Mouse (Mus musculus) testis, adult 2 months (tissue): Measurements from ENCODE around the gene Fam222b. TPM values are rescaled to one million over a fixed set of nuclear protein-coding genes. Genes with fewer than 3 reads are reported as not detected.

Experiments
- H3K27ac ChIP-seq: fragments of 200-500 bp; 2 replicates; pipeline ENCODE4 v1.5.1; 2012; ENCODE audit warnings: low read depth, low read length; ENCODE audit not compliant: control insufficient read depth, insufficient read depth
- H3K27me3 ChIP-seq: fragments of 200-500 bp; 2 replicates; pipeline ENCODE4 v1.6.1; 2012; ENCODE audit warnings: mild to moderate bottlenecking, low read length, moderate library complexity; ENCODE audit not compliant: control insufficient read depth, insufficient read depth
- H3K36me3 ChIP-seq: fragments of 200-500 bp; 2 replicates; pipeline ENCODE4 v1.6.1; 2012; ENCODE audit warnings: mild to moderate bottlenecking, low read length; ENCODE audit not compliant: control insufficient read depth, insufficient read depth
- H3K4me1 ChIP-seq: fragments of 200-500 bp; 2 replicates; pipeline ENCODE4 v1.6.1; 2012; ENCODE audit warnings: low read length; ENCODE audit not compliant: control insufficient read depth, insufficient read depth
- H3K4me3 ChIP-seq: fragments of 200-500 bp; 2 replicates; pipeline ENCODE4 v1.5.1; 2012; ENCODE audit warnings: low read depth, mild to moderate bottlenecking, low read length, moderate library complexity, mixed read lengths; ENCODE audit not compliant: control insufficient read depth
- CTCF ChIP-seq: fragments of 200-500 bp; IDR thresholded peaks from 2 replicates; pipeline ENCODE4 v1.5.1; 2012; ENCODE audit warnings: low read depth, mild to moderate bottlenecking, inconsistent platforms, low read length, moderate library complexity; ENCODE audit not compliant: control insufficient read depth, insufficient read depth, insufficient replicate concordance
- POLR2A ChIP-seq: fragments of 200-500 bp; IDR thresholded peaks from 2 replicates; pipeline ENCODE4 v1.6.1; 2012; ENCODE audit warnings: low read depth, mild to moderate bottlenecking, inconsistent platforms, low read length, moderate library complexity; ENCODE audit not compliant: control insufficient read depth
- polyA plus RNA-seq: library from polyadenylated mRNA; depleted of rRNA; stranded (reverse); fragments of >200 nt; gene quantifications from 2 replicates; pipeline ENCODE4 v1.2.3, GENCODE M21; 2012

Fam222b gene
- polyA plus RNA-seq, 1 experiment = 11.7 TPM

GRCm38 (mm10) chr11:78095144-78095516 lies 670 bp downstream of the Fam222b start:
- H3K4me3 ChIP-seq = peak overlapping the region; percentile 88
- no peaks in the 10 kb centered on the region for H3K27me3 ChIP-seq
- H3K27ac ChIP-seq = no peak overlapping the region
- TF ChIP-seq CTCF (no peak), POLR2A (no peak)
- H3K36me3 ChIP-seq = no peaks in the 10 kb centered on the region
- peaks cover 3% of the 10 kb centered on the region for H3K4me1 ChIP-seq

DNA sequence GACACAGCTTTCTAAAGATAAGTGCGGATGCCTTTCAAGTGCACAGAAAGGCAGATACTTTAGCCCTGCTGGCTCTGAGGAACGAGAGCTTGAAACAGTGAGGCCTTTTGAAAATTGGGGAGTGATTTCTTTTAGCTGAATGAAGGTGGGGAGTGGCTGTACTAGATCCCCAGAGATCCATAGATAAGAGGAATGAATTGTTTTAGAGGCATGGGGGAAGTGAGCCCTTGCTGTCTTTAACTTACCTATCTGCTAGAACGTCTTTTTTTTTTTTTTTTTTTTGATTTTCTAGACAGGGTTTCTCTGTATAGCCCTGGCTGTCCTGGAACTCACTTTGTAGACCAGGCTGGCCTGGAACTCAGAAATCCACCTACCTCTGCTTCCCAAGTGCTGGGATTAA lies 2.6 kb downstream of the Fam222b start:
- Histone ChIP-seq H3K36me3 (no peaks in the 10 kb centered on the region), H3K4me1 (peaks cover 3% of the 10 kb centered on the region), H3K27ac (no peak overlapping the region), H3K27me3 (no peaks in the 10 kb centered on the region), H3K4me3 (no peak overlapping the region)
- no peak for TF ChIP-seq CTCF
- no peak for TF ChIP-seq POLR2A

DNA sequence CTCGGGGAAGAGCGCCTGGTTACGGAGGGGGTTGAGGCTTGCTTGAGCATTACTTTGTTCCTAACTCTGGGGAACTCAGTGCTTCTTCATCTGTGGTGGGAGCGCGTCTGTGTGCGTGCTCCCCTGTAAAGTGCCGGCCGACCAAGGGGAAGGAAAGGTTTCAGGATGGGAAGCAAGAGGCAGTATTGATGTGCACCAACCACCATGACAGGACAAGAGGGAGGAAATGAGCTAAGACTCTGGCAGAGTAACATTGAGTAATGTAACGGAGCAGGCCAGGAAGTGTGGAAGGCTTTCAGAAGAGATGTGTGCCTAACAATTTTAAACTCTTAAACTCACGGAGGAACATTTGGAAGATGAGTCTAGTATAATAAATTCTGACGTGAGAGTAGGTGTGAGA lies 6.3 kb downstream of the Fam222b start:
- H3K4me1 ChIP-seq = no peaks in the 10 kb centered on the region
- H3K27me3 ChIP-seq = no peaks in the 10 kb centered on the region
- H3K4me3 ChIP-seq = no peak overlapping the region
- H3K36me3 ChIP-seq = no peaks in the 10 kb centered on the region
- no peak for TF ChIP-seq CTCF
- no peak for TF ChIP-seq POLR2A
- no peak overlapping the region for H3K27ac ChIP-seq

DNA sequence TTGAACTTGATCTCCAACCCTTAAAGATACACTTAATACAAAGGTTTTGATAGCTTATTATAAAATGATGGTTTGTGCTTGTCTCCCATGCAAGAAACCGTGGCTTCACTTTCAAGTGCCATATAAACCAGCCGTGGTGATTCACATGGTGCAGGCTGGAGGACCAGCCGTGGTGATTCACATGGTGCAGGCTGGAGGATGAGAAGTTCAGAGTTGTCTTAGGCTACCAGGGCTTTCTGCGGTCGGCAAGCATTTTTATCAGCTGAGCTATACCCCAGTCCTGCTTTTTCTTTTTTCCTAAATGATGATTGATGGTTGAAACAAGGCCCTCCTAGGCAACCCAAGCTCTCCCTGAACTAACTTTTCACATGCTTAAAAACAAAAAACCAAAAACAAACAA lies 7.7 kb downstream of the Fam222b start:
- H3K27ac ChIP-seq = no peak overlapping the region
- no peaks in the 10 kb centered on the region for H3K4me1 ChIP-seq
- TF ChIP-seq CTCF = no peak
- no peak for TF ChIP-seq POLR2A
- no peaks in the 10 kb centered on the region for H3K27me3 ChIP-seq
- H3K4me3 ChIP-seq = no peak overlapping the region
- no peaks in the 10 kb centered on the region for H3K36me3 ChIP-seq

DNA sequence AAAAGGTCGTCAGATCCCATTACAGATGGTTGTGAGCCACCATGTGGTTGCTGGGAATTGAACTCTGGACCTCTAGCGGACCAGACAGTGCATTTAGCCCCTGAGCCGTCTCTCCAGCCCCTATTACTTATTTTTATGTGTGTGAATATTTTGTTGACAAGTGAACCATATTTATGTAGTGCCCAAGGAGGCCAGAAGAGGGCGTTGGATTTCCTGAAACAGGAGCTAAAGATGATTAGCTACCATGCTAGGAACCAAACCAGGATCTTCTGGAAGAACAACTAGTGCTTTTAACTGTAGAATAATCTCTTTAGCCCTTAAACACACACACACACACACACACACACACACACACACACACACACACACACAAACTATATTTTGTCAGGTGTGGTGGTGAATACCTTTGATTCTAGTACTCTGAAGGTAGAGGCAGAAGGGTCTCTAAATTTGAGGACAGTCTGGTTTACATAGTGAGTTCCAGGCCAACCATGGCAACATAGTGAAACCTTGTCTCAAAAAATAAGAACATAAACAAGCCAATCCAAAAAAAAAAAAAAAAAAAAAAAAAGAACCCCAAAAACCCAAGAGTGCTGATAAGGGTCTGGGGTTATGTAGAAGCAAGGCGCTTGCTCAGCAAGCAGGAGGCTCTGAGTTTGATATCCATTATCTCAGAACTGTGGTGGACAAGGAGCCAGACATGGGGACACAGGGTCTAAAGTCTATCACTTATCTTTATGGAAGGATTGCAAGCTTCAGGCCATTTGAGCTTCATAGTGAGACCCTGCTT lies 8.7 kb downstream of the Fam222b start:
- no peaks in the 10 kb centered on the region for H3K36me3 ChIP-seq

DNA sequence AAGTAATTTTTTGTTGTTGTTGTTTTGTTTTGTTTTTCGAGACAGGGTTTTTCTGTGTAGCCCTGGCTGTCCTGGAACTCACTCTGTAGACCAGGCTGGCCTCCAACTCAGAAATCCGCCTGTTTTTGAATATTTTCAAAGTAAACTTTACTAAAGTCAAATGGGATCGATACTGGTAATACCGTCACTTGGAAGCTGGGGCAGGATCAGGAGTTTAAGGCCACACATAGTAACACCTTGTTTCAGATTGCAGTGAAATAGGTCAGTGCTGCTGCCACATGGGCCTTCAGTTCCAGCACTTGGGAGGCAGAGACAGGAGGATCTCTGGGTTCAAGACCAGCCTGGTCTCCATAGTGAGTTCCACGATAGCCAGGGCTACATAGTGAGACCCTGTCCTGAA lies 10.0 kb downstream of the Fam222b start:
- no peaks in the 10 kb centered on the region for H3K36me3 ChIP-seq
- no peaks in the 10 kb centered on the region for H3K4me1 ChIP-seq
- no peak for TF ChIP-seq CTCF
- no peak for TF ChIP-seq POLR2A
- H3K27ac ChIP-seq = no peak overlapping the region
- no peaks in the 10 kb centered on the region for H3K27me3 ChIP-seq
- H3K4me3 ChIP-seq = no peak overlapping the region

More for the DNA sequence above, 8.7 kb downstream of the Fam222b start:
- H3K4me3 ChIP-seq = no peak overlapping the region
- H3K4me1 ChIP-seq = no peaks in the 10 kb centered on the region
- H3K27ac ChIP-seq = no peak overlapping the region
- TF ChIP-seq POLR2A = no peak
- no peaks in the 10 kb centered on the region for H3K27me3 ChIP-seq

- Histone ChIP-seq H3K36me3 (no peaks in the 10 kb centered on the region), H3K4me1 (peaks cover 3% of the 10 kb centered on the region), H3K27me3 (no peaks in the 10 kb centered on the region), H3K4me3 (no peak overlapping the region), H3K27ac (no peak overlapping the region)
- TF ChIP-seq CTCF = no peak
- TF ChIP-seq POLR2A = no peak
Measured at GRCm38 (mm10) chr11:78113616-78114015, 19.2 kb downstream of the Fam222b start.
